Mouse (Mus musculus): ENCODE data around the gene Samd14.

Samd14 gene

GRCm38 (mm10) chr11:95034902-95035301 lies 25.2 kb downstream of the Samd14 start:
- DNase-seq (ENCODE audit: low spot score in 2 of 2), result no peak

GRCm38 (mm10) chr11:95036521-95036920 lies 26.8 kb downstream of the Samd14 start:
- no peak for DNase-seq (ENCODE audit: low spot score in 2 of 2)

- DNase-seq (ENCODE audit: low spot score in 2 of 2), result no peak
These were observed 27.6 kb downstream of the Samd14 start for GRCm38 (mm10) chr11:95037306-95037705.

- DNase-seq (ENCODE audit: low spot score in 2 of 2), result no peak
These were observed 28.6 kb downstream of the Samd14 start for GRCm38 (mm10) chr11:95038156-95038817.

GRCm38 (mm10) chr11:95038818-95039655 lies 29.4 kb downstream of the Samd14 start:
- no peak for DNase-seq (ENCODE audit: low spot score in 2 of 2)

- no peak for DNase-seq (ENCODE audit: low spot score in 2 of 2)
These were observed 30.1 kb downstream of the Samd14 start for GRCm38 (mm10) chr11:95039766-95040165.

DNA sequence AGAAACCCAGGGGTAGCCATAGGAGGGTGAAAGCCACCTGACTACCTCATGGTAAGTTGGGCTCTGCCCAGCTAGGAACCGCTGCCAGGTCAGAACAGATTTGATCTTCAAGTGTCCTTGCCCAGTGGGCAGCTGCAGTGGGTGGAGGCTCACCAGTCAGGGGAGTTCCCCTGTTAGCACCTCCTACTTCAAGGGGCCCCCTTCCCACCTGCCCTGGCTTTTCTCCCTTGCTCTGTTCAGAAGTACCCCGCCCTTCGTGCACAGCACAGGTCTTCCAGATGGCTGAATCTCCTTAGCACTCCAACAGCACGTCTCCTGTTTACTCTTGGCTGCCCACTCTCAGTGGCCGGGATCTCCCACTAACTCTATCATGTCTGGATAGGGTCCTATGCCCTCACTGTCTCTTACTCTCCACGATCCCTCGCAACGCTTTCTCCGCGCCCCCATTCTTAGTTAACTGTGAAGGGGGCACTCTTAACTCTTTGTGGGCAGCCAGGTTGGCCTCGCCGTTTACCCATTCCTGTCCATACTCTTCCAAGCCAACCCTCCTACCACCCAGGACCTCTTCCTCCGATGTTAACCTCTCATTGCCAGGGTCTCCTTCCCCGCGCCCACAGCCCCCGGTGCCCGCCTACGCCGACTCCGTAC lies 30.9 kb downstream of the Samd14 start:
- peak; percentile 45 to 47 for DNase-seq (ENCODE audit: low spot score in 2 of 2)

- DNase-seq (ENCODE audit: low spot score in 2 of 2), result peak; percentile 88 to 94
These were observed 31.5 kb downstream of the Samd14 start, which contains the start of gene Pdk2 for GRCm38 (mm10) chr11:95041139-95041609. Gene Pdk2 (minus strand): TSS chr11:95041354.

GRCm38 (mm10) chr11:95042096-95042495 lies 32.4 kb downstream of the Samd14 start:
- DNase-seq (ENCODE audit: low spot score in 2 of 2), result peak; percentile 80 to 83

GRCm38 (mm10) chr11:95043060-95043459 lies 33.4 kb downstream of the Samd14 start:
- DNase-seq (ENCODE audit: low spot score in 2 of 2), result no peak

DNA sequence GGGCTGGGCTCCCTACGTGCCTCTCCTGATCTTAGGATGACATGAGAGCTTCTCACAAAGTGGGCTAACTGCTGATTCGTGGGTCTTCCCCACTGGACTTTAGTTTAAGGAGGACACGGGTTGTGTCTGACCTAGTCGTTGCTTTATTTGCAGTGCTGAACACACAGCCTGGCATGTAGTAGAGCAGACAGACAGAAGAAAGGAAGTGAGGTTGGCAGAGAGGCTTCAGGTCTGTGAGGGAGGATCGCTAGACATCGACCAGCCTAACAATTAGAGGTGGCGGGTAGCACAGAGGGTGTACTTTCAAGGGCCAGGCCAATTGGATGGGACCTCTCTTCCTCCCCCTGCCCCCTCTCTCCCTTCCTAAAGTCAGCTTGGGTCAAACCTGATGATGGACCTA lies 33.9 kb downstream of the Samd14 start:
- no peak for DNase-seq (ENCODE audit: low spot score in 2 of 2)

DNA sequence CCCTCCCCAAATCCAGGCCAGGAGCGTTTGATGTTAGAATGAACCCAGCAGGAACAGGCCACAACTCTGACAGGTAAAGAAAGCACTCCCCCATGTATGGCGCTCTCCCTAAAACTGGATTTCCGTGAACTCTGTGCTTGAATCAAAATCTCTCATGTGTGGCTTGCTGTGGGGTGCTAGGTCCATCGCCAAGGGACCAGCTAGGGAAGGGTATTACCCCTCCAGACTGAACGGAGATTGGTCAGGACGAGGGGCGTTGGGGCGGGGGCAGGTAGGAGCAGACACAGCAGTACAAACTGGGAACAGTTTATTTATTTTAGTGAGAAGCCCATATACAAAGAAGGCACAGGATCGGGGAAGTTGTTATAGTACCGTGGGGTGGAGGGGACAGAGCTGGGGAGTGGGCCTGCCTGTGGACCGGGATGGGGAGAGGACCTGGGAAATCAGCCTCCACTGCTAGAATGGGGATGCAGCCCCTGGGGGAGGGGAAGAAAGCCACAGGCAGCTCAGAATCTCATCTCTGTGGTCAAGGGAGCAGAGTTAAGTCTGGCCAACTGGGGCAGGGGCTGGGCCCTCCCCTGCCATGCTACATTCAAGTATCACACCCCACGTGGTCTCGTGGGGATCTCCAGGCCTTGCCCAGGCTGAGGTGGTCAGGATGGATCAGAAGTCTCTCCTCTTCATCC lies 34.6 kb downstream of the Samd14 start:
- DNase-seq (ENCODE audit: low spot score in 2 of 2), result no peak

- DNase-seq (ENCODE audit: low spot score in 2 of 2), result peak; percentile 45 to 70
These were observed 37.5 kb downstream of the Samd14 start for GRCm38 (mm10) chr11:95046980-95047680.

GRCm38 (mm10) chr11:95053062-95053461 lies 43.4 kb downstream of the Samd14 start:
- DNase-seq (ENCODE audit: low spot score in 2 of 2), result no peak

GRCm38 (mm10) chr11:95056768-95057501 lies 47.3 kb downstream of the Samd14 start:
- no peak for DNase-seq (ENCODE audit: low spot score in 2 of 2)

- DNase-seq (ENCODE audit: low spot score in 2 of 2), result no peak
These were observed 59.7 kb downstream of the Samd14 start for GRCm38 (mm10) chr11:95069226-95069957.

- no peak for DNase-seq (ENCODE audit: low spot score in 2 of 2)
These were observed 60.7 kb downstream of the Samd14 start for GRCm38 (mm10) chr11:95070140-95071107.

DNA sequence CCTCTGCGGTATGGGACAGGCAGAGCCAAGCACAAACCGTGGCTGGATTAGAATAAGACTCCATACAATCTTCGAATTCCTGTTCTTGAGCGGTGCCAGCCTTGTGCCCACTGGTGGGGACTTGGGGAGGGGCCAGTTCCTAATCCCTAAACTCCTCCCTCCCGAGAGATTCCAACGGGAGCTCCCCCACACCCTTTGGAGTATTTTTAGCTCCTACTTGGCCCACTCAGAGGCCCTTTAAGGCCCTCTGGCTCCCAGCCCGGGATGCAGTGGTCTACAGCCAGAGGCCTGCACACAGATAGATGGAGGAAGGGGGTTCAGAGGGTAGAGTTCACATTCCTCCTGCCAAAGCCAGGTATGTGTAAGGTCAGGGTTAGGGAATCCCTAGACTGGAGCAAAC lies 61.6 kb downstream of the Samd14 start:
- no peak for DNase-seq (ENCODE audit: low spot score in 2 of 2)

GRCm38 (mm10) chr11:95072136-95072535 lies 62.5 kb downstream of the Samd14 start:
- no peak for DNase-seq (ENCODE audit: low spot score in 2 of 2)
